Mouse (Mus musculus) intestine, embryonic 16.5 days (tissue): Measurements from ENCODE around the gene Gm28372. TPM values are rescaled to one million over a fixed set of nuclear protein-coding genes. Genes with fewer than 3 reads are reported as not detected.

Experiments used
- ATAC-seq: fragments of 200-750 bp; cut with Nextera tagmentation; 2 replicates; pipeline ENCODE4 v1.8.0; 2017; ENCODE audit warnings: moderate TSS enrichment, moderate library complexity
- H3K27ac ChIP-seq: fragments of 300-500 bp; sonication (generic); 2 replicates; pipeline ENCODE4 v1.5.1; 2014; ENCODE audit warnings: mild to moderate bottlenecking, low read length
- H3K27me3 ChIP-seq: fragments of 300-500 bp; sonication (generic); replicated peaks from 2 replicates; pipeline ENCODE4 v1.6.1; 2014; ENCODE audit warnings: low read length, control low read depth, mixed read lengths; ENCODE audit not compliant: control insufficient read depth, insufficient read depth
- H3K36me3 ChIP-seq: fragments of 300-500 bp; sonication (generic); 2 replicates; pipeline ENCODE4 v1.6.1; 2014; ENCODE audit warnings: low read length, control low read depth; ENCODE audit not compliant: control insufficient read depth, insufficient read depth
- H3K4me1 ChIP-seq: fragments of 300-500 bp; sonication (generic); 2 replicates; pipeline ENCODE4 v1.6.1; 2014; ENCODE audit warnings: low read length, control low read depth, mixed read lengths; ENCODE audit not compliant: control insufficient read depth, insufficient read depth
- H3K4me2 ChIP-seq: fragments of 300-500 bp; sonication (generic); 2 replicates; pipeline ENCODE4 v1.6.1; 2014; ENCODE audit warnings: low read depth, low read length, control low read depth
- H3K4me3 ChIP-seq: fragments of 300-500 bp; sonication (generic); 2 replicates; pipeline ENCODE4 v1.5.1; 2014; ENCODE audit warnings: mild to moderate bottlenecking, low read length
- H3K9ac ChIP-seq: fragments of 300-500 bp; sonication (generic); 2 replicates; pipeline ENCODE4 v1.6.1; 2014; ENCODE audit warnings: low read depth, low read length
- H3K9me3 ChIP-seq: fragments of 300-500 bp; sonication (generic); 2 replicates; pipeline ENCODE4 v1.6.1; 2016; ENCODE audit warnings: low read length, control low read depth; ENCODE audit not compliant: control insufficient read depth
- WGBS: fragments of 180-500 bp; shearing (Covaris S2); extraction: QIAGEN DNeasy Blood & Tissue Kit; methylation state at CpG from one replicate; pipeline ENCODE4 v1.1.7; 2014; 5-methylcytosine and 5-hydroxymethylcytosine counted together
- polyA plus RNA-seq: library from polyadenylated mRNA; unstranded; fragments of >200 nt; fragmentation: Nextera tagmentation; extraction: Ambion mirVana; gene quantifications from 2 replicates; pipeline ENCODE4 v1.2.1, GENCODE M21; 2015

The Gm28372 gene
- polyA plus RNA-seq, 1 experiment from 2014 or later: not detected

GRCm38 (mm10) chr2:130424126-130424853 lies 19.3 kb downstream of the Gm28372 start, which contains the start of the genes Vps16 and Pced1a:
Gene Vps16, plus strand, starts transcription at chr2:130424339.
Gene Pced1a, minus strand, starts transcription at chr2:130424701.
- under 1% methylated on average over 58 of the region's 58 CpGs for WGBS

GRCm38 (mm10) chr2:130425112-130425511 lies 20.1 kb downstream of the Gm28372 start:
- ATAC-seq: no peak
- 0 out of 2 replicates have a peak, but pooled peaks cover 4% of the 10 kb centered on the region for H3K36me3 ChIP-seq
- H3K27ac ChIP-seq: peak overlapping the region; percentile 90
- H3K27me3 ChIP-seq: no peaks in the 10 kb centered on the region
- WGBS: 37% methylated on average over 5 of the region's 5 CpGs
- H3K4me3 ChIP-seq: peak overlapping the region; percentile 94
- H3K4me1 ChIP-seq: peaks cover 13% of the 10 kb centered on the region
- peak overlapping the region; percentile 91 for H3K9ac ChIP-seq
- peak overlapping the region; percentile 92 for H3K4me2 ChIP-seq
- H3K9me3 ChIP-seq: no peaks in the 10 kb centered on the region

More at GRCm38 (mm10) chr2:130424126-130424853, 19.3 kb downstream of the Gm28372 start, which contains the start of the genes Vps16 and Pced1a:
- Histone ChIP-seq H3K36me3 (0 out of 2 replicates have a peak, but pooled peaks cover 4% of the 10 kb centered on the region), H3K27ac (peak within 1 kb of the TSS; percentile 90), H3K4me2 (peak within 1 kb of the TSS; percentile 92), H3K4me3 (peak within 1 kb of the TSS; percentile 94), H3K9ac (peak within 1 kb of the TSS; percentile 91), H3K9me3 (no peaks in the 10 kb centered on the region), H3K4me1 (peaks cover 13% of the 10 kb centered on the region), H3K27me3 (no peaks in the 10 kb centered on the region)
- peak; percentile 97 for ATAC-seq

- H3K27me3 ChIP-seq: no peaks in the 10 kb centered on the region
- no peak overlapping the region for H3K9ac ChIP-seq
- H3K4me3 ChIP-seq: no peak overlapping the region
- WGBS: 55% methylated on average over 2 of the region's 2 CpGs
- no peak for ATAC-seq
- no peaks in the 10 kb centered on the region for H3K9me3 ChIP-seq
- H3K36me3 ChIP-seq: no peaks in the 10 kb centered on the region; the same call in 1 of the 2 replicates
- no peak overlapping the region for H3K27ac ChIP-seq
- no peak overlapping the region for H3K4me2 ChIP-seq
- peaks cover 5% of the 10 kb centered on the region for H3K4me1 ChIP-seq
Measured at GRCm38 (mm10) chr2:130429851-130430250, 24.8 kb downstream of the Gm28372 start.

- H3K36me3 ChIP-seq: no peaks in the 10 kb centered on the region; the same call in 1 of the 2 replicates
- no peak overlapping the region for H3K27ac ChIP-seq
- no peak for ATAC-seq
- no peaks in the 10 kb centered on the region for H3K27me3 ChIP-seq
- 82% methylated on average over 3 of the region's 3 CpGs for WGBS
- H3K4me1 ChIP-seq: no peaks in the 10 kb centered on the region
- H3K4me2 ChIP-seq: no peak overlapping the region
- no peak overlapping the region for H3K4me3 ChIP-seq
- H3K9me3 ChIP-seq: no peaks in the 10 kb centered on the region
- no peak overlapping the region for H3K9ac ChIP-seq
Measured at GRCm38 (mm10) chr2:130430484-130430883, 25.4 kb downstream of the Gm28372 start.

GRCm38 (mm10) chr2:130432157-130432556 lies 27.1 kb downstream of the Gm28372 start:
- H3K4me3 ChIP-seq: no peak overlapping the region
- ATAC-seq: no peak
- H3K27ac ChIP-seq: no peak overlapping the region
- 89% methylated on average over 3 of the region's 3 CpGs for WGBS
- H3K27me3 ChIP-seq: no peaks in the 10 kb centered on the region
- no peak overlapping the region for H3K9ac ChIP-seq
- no peaks in the 10 kb centered on the region for H3K9me3 ChIP-seq
- no peaks in the 10 kb centered on the region for H3K4me1 ChIP-seq
- H3K36me3 ChIP-seq: no peaks in the 10 kb centered on the region; the same call in 1 of the 2 replicates
- no peak overlapping the region for H3K4me2 ChIP-seq

- Histone ChIP-seq H3K4me3 (no peak overlapping the region), H3K27ac (no peak overlapping the region), H3K36me3 (no peaks in the 10 kb centered on the region; the same call in 1 of the 2 replicates), H3K4me1 (no peaks in the 10 kb centered on the region), H3K4me2 (no peak overlapping the region), H3K27me3 (no peaks in the 10 kb centered on the region), H3K9ac (no peak overlapping the region), H3K9me3 (no peaks in the 10 kb centered on the region)
- no peak for ATAC-seq
- 25% methylated on average over 4 of the region's 4 CpGs for WGBS
Measured at GRCm38 (mm10) chr2:130433152-130433551, 28.1 kb downstream of the Gm28372 start.

GRCm38 (mm10) chr2:130436769-130437168 lies 31.7 kb downstream of the Gm28372 start:
- 90% methylated on average over 1 of the region's 1 CpGs for WGBS
- Histone ChIP-seq H3K27me3 (no peaks in the 10 kb centered on the region), H3K9ac (no peak overlapping the region), H3K4me3 (no peak overlapping the region), H3K4me2 (no peak overlapping the region), H3K9me3 (no peaks in the 10 kb centered on the region), H3K4me1 (no peaks in the 10 kb centered on the region), H3K36me3 (peaks cover 11% of the 10 kb centered on the region), H3K27ac (no peak overlapping the region)
- ATAC-seq: no peak

- no peak for ATAC-seq
- H3K9me3 ChIP-seq: no peaks in the 10 kb centered on the region
- H3K36me3 ChIP-seq: peaks cover 11% of the 10 kb centered on the region
Measured at GRCm38 (mm10) chr2:130438861-130439260, 33.8 kb downstream of the Gm28372 start.

GRCm38 (mm10) chr2:130439840-130440480 lies 34.9 kb downstream of the Gm28372 start:
- H3K9me3 ChIP-seq: no peaks in the 10 kb centered on the region
- H3K4me3 ChIP-seq: no peak overlapping the region
- H3K27me3 ChIP-seq: no peaks in the 10 kb centered on the region
- H3K9ac ChIP-seq: no peak overlapping the region
- no peak overlapping the region for H3K4me2 ChIP-seq
- H3K4me1 ChIP-seq: no peaks in the 10 kb centered on the region
- ATAC-seq: no peak
- WGBS: 89% methylated on average over 4 of the region's 4 CpGs
- H3K27ac ChIP-seq: no peak overlapping the region
- peaks cover 11% of the 10 kb centered on the region for H3K36me3 ChIP-seq

More at GRCm38 (mm10) chr2:130438861-130439260, 33.8 kb downstream of the Gm28372 start:
- H3K27me3 ChIP-seq: no peaks in the 10 kb centered on the region
- no peak overlapping the region for H3K4me2 ChIP-seq
- no peak overlapping the region for H3K9ac ChIP-seq
- 90% methylated on average over 3 of the region's 3 CpGs for WGBS
- no peaks in the 10 kb centered on the region for H3K4me1 ChIP-seq
- H3K4me3 ChIP-seq: no peak overlapping the region
- no peak overlapping the region for H3K27ac ChIP-seq
